Mouse (Mus musculus) small intestine, adult 2 months (tissue): ENCODE data around the gene Rab29.

Source experiments
- CTCF ChIP-seq: fragments of 200-500 bp; IDR thresholded peaks from 2 replicates; pipeline ENCODE4 v1.5.1; 2012; ENCODE audit warnings: low read depth, mild to moderate bottlenecking, control low read depth, inconsistent platforms, low read length, moderate library complexity, mixed read lengths; ENCODE audit not compliant: insufficient replicate concordance, insufficient read length; ENCODE audit errors: extremely low read depth
- POLR2A ChIP-seq: fragments of 200-500 bp; IDR thresholded peaks from 2 replicates; pipeline ENCODE4 v1.6.1; 2012; ENCODE audit warnings: low read depth, mild to moderate bottlenecking, control low read depth, inconsistent platforms, low read length, moderate library complexity

GRCm38 (mm10) chr1:131867946-131868290, 894 bp downstream of the Rab29 start:
- TF ChIP-seq CTCF (no peak), POLR2A (no peak)
